Mouse (Mus musculus) kidney, embryonic 15.5 days (tissue): ENCODE data around the gene Gm45837. TPM values are rescaled to one million over a fixed set of nuclear protein-coding genes. Genes with fewer than 3 reads are reported as not detected.

Experiments
- ATAC-seq: fragments of 200-750 bp; cut with Nextera tagmentation; replicated peaks from 2 replicates; pipeline ENCODE4 v1.8.0; 2017; ENCODE audit warnings: moderate TSS enrichment; ENCODE audit not compliant: low FRiP score
- H3K27ac ChIP-seq: fragments of 300-500 bp; sonication (generic); 2 replicates; pipeline ENCODE4 v1.5.1; 2015; ENCODE audit warnings: mild to moderate bottlenecking, inconsistent platforms
- H3K27me3 ChIP-seq: fragments of 300-500 bp; sonication (generic); 2 replicates; pipeline ENCODE4 v1.6.1; 2015; ENCODE audit warnings: inconsistent platforms
- H3K36me3 ChIP-seq: fragments of 300-500 bp; sonication (generic); 2 replicates; pipeline ENCODE4 v1.6.1; 2015; ENCODE audit warnings: inconsistent platforms
- H3K4me1 ChIP-seq: fragments of 300-500 bp; sonication (generic); 2 replicates; pipeline ENCODE4 v1.6.1; 2015; ENCODE audit warnings: inconsistent platforms
- H3K4me2 ChIP-seq: fragments of 300-500 bp; sonication (generic); 2 replicates; pipeline ENCODE4 v1.6.1; 2015; ENCODE audit warnings: moderate library complexity, mild to moderate bottlenecking, inconsistent platforms
- H3K4me3 ChIP-seq: fragments of 300-500 bp; sonication (generic); replicated peaks from 2 replicates; pipeline ENCODE4 v1.5.1; 2015; ENCODE audit warnings: mild to moderate bottlenecking, inconsistent platforms
- H3K9ac ChIP-seq: fragments of 300-500 bp; sonication (generic); 2 replicates; pipeline ENCODE4 v1.6.1; 2015; ENCODE audit warnings: mild to moderate bottlenecking, inconsistent platforms
- H3K9me3 ChIP-seq: fragments of 300-500 bp; sonication (generic); replicated peaks from 2 replicates; pipeline ENCODE4 v1.6.1; 2016; ENCODE audit warnings: inconsistent platforms
- WGBS: fragments of 180-500 bp; shearing (Covaris S2); methylation state at CpG from one replicate; pipeline ENCODE4 v1.1.7; 2015; ENCODE audit warnings: mixed read lengths; 5-methylcytosine and 5-hydroxymethylcytosine counted together
- polyA plus RNA-seq: library from polyadenylated mRNA; unstranded; fragments of >200 nt; fragmentation: Nextera tagmentation; extraction: Ambion mirVana; gene quantifications from 2 replicates; pipeline ENCODE4 v1.2.1, GENCODE M21; 2015

Gm45837 gene
- polyA plus RNA-seq, 1 experiment from 2014 or later = 0.21 TPM

DNA sequence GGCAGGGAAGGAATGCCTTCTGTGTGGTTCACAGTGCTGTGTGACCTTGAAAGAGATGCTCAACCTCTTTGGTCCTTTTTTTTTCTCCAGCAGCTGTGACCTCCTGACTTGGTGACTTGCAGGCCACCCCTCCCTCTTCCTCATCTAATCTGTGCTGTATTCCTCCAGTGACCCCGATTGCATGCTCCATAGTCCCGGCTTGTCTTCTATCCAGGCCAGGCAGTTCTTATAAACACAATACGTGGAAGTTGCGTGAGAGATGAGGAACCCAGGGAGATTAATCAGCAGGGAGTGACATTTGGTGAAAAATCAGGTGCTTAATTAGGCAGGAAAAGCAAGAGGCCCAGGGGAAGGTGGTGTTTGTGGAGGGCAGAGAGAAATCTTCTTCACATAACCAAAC lies 80.3 kb downstream of the Gm45837 start:
- Histone ChIP-seq H3K27ac (no peak overlapping the region), H3K4me1 (no peaks in the 10 kb centered on the region), H3K36me3 (no peaks in the 10 kb centered on the region), H3K4me3 (no peak overlapping the region), H3K9ac (no peak overlapping the region), H3K27me3 (no peaks in the 10 kb centered on the region), H3K4me2 (no peak overlapping the region), H3K9me3 (no peaks in the 10 kb centered on the region)
- no peak for ATAC-seq
- WGBS = 33% methylated on average over 4 of the region's 4 CpGs

- no peaks in the 10 kb centered on the region for H3K36me3 ChIP-seq
- H3K4me2 ChIP-seq = no peak overlapping the region
- WGBS = 81% methylated on average over 3 of the region's 3 CpGs
- ATAC-seq = no peak
- no peak overlapping the region for H3K27ac ChIP-seq
- no peaks in the 10 kb centered on the region for H3K4me1 ChIP-seq
- no peaks in the 10 kb centered on the region for H3K9me3 ChIP-seq
- H3K27me3 ChIP-seq = peaks cover 8% of the 10 kb centered on the region
- H3K4me3 ChIP-seq = no peak overlapping the region
- no peak overlapping the region for H3K9ac ChIP-seq
Measured at GRCm38 (mm10) chr7:101498385-101498784, 87.7 kb downstream of the Gm45837 start.

DNA sequence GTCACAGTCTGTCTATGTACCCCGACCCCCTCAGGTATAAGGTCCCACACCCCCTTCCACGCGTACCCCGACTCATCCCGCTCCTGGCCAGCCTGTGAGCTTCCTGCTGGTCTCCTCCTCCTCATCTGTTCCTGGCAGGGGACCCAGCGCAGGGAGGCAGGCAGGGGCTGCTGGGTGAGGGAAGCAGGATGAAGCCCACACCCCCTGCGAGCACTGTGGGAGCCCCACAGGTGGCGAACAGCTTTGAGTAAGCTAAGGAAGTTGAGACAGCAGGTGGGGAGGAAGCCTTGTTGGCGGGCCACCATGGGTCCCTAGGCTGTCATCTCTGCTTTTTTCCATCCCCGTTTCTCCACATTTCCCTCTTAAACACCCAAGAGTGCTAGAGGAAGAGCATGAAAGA lies 88.6 kb downstream of the Gm45837 start:
- no peak for ATAC-seq
- H3K4me2 ChIP-seq = no peak overlapping the region
- H3K4me3 ChIP-seq = no peak overlapping the region
- peaks cover 16% of the 10 kb centered on the region for H3K27me3 ChIP-seq
- 52% methylated on average over 10 of the region's 10 CpGs for WGBS
- peaks cover 4% of the 10 kb centered on the region for H3K4me1 ChIP-seq
- H3K36me3 ChIP-seq = no peaks in the 10 kb centered on the region
- H3K9me3 ChIP-seq = no peaks in the 10 kb centered on the region
- no peak overlapping the region for H3K9ac ChIP-seq
- H3K27ac ChIP-seq = no peak overlapping the region

GRCm38 (mm10) chr7:101499701-101500100 lies 89.0 kb downstream of the Gm45837 start:
- Histone ChIP-seq H3K4me1 (peaks cover 8% of the 10 kb centered on the region), H3K4me3 (no peak overlapping the region), H3K27me3 (peaks cover 16% of the 10 kb centered on the region), H3K27ac (no peak overlapping the region), H3K9ac (no peak overlapping the region), H3K36me3 (no peaks in the 10 kb centered on the region), H3K9me3 (no peaks in the 10 kb centered on the region), H3K4me2 (no peak overlapping the region)
- WGBS = 65% methylated on average over 9 of the region's 9 CpGs
- ATAC-seq = no peak

DNA sequence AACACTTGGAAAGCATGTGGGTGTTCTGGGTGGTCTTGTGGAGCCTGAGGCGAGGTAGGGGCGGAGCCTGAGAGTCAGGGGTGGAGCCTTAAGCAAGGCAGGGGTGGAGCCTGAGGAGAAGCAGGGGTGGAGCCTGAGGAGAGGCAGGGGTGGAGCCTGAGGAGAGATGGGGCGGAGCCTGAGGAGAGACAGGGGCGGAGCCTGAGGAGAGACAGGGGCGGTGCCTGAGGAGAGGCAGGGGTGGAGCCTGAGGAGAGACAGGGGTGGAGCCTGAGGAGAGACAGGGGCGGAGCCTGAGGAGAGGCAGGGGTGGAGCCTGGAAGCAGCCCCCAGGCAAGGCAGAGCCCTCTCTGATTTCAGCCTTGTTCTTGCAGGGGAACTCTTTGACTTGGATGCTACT lies 90.5 kb downstream of the Gm45837 start:
- WGBS = 80% methylated on average over 5 of the region's 6 CpGs
- no peak overlapping the region for H3K27ac ChIP-seq
- peaks cover 27% of the 10 kb centered on the region for H3K27me3 ChIP-seq
- ATAC-seq = no peak
- H3K4me3 ChIP-seq = no peak overlapping the region
- H3K4me2 ChIP-seq = no peak overlapping the region
- peaks cover 11% of the 10 kb centered on the region for H3K4me1 ChIP-seq
- H3K9me3 ChIP-seq = no peaks in the 10 kb centered on the region
- no peaks in the 10 kb centered on the region for H3K36me3 ChIP-seq
- H3K9ac ChIP-seq = no peak overlapping the region

DNA sequence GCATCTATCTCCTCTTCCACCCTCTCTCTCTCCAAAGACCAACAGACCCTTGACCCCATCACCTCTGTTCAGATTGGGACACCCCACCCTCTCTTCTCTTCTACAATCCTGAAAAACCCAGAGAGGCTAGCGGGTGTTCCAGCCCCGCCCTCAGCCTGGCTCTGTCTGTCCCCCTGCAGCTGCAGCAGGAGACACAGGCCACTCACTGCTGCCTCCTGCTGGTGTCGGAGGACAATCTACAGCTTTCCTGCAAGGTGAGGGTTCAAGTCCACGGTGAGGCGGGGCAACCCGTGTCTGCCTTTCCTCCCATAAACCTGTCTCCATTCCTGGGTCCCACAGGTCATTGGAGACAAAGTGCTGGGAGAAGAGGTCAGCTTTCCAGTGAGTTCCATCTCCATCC lies 91.0 kb downstream of the Gm45837 start:
- 74% methylated on average over 6 of the region's 6 CpGs for WGBS
- H3K27ac ChIP-seq = no peak overlapping the region

DNA sequence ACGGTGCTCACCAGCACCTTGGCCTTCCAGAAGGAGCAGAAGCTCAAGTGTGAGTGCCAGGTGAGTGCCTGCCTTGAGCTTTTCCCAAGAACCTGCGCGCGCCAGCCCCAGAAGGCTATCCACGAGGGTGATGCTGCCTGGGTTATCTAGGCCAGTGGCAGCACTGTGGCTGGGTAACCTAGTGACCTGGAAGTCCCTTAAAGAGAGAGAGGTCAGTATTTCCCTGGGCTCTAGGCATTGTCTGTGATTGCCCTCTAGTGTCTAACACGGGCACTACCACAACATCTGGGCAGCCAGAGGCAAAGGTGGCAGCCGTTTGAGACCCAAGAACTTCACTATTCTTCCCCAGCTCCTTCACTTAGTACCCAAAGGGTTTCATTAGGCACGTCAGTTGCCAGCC lies 92.7 kb downstream of the Gm45837 start:
- no peaks in the 10 kb centered on the region for H3K9me3 ChIP-seq
- no peak overlapping the region for H3K4me3 ChIP-seq
- no peak for ATAC-seq
- no peak overlapping the region for H3K27ac ChIP-seq
- peaks cover 26% of the 10 kb centered on the region for H3K27me3 ChIP-seq
- no peaks in the 10 kb centered on the region for H3K36me3 ChIP-seq
- H3K4me1 ChIP-seq = peaks cover 11% of the 10 kb centered on the region
- 22% methylated on average over 8 of the region's 8 CpGs for WGBS
- H3K4me2 ChIP-seq = no peak overlapping the region
- no peak overlapping the region for H3K9ac ChIP-seq

More for the DNA sequence above, 91.0 kb downstream of the Gm45837 start:
- no peak overlapping the region for H3K9ac ChIP-seq
- H3K4me1 ChIP-seq = peaks cover 11% of the 10 kb centered on the region
- no peak overlapping the region for H3K4me2 ChIP-seq
- H3K9me3 ChIP-seq = no peaks in the 10 kb centered on the region
- ATAC-seq = no peak
- H3K27me3 ChIP-seq = peaks cover 29% of the 10 kb centered on the region
- no peak overlapping the region for H3K4me3 ChIP-seq
- H3K36me3 ChIP-seq = no peaks in the 10 kb centered on the region

- ATAC-seq = no peak
- Histone ChIP-seq H3K4me1 (peaks cover 11% of the 10 kb centered on the region), H3K9me3 (no peaks in the 10 kb centered on the region), H3K27me3 (peaks cover 26% of the 10 kb centered on the region), H3K4me2 (no peak overlapping the region), H3K36me3 (no peaks in the 10 kb centered on the region), H3K9ac (no peak overlapping the region), H3K4me3 (no peak overlapping the region), H3K27ac (no peak overlapping the region)
- WGBS = 42% methylated on average over 7 of the region's 7 CpGs
Measured at GRCm38 (mm10) chr7:101503803-101504202, 93.1 kb downstream of the Gm45837 start.

GRCm38 (mm10) chr7:101504507-101504906 lies 93.8 kb downstream of the Gm45837 start:
- Histone ChIP-seq H3K27ac (no peak overlapping the region), H3K9ac (no peak overlapping the region), H3K4me2 (peak overlapping the region; percentile 64), H3K4me1 (peaks cover 11% of the 10 kb centered on the region), H3K4me3 (peak overlapping the region; percentile 33), H3K36me3 (no peaks in the 10 kb centered on the region), H3K27me3 (peaks cover 26% of the 10 kb centered on the region), H3K9me3 (no peaks in the 10 kb centered on the region)
- no peak for ATAC-seq
- WGBS = 10% methylated on average over 24 of the region's 24 CpGs

GRCm38 (mm10) chr7:101509212-101509611 lies 98.5 kb downstream of the Gm45837 start:
- Histone ChIP-seq H3K4me3 (no peak overlapping the region), H3K9ac (no peak overlapping the region), H3K36me3 (no peaks in the 10 kb centered on the region), H3K27me3 (peaks cover 13% of the 10 kb centered on the region), H3K4me1 (peaks cover 7% of the 10 kb centered on the region; the same call in 1 of the 2 replicates), H3K9me3 (no peaks in the 10 kb centered on the region), H3K4me2 (no peak overlapping the region), H3K27ac (no peak overlapping the region)
- WGBS = 62% methylated on average over 2 of the region's 2 CpGs
- ATAC-seq = no peak

- Histone ChIP-seq H3K4me3 (no peak overlapping the region), H3K9me3 (no peaks in the 10 kb centered on the region), H3K4me1 (no peaks in the 10 kb centered on the region), H3K36me3 (no peaks in the 10 kb centered on the region), H3K27ac (no peak overlapping the region), H3K4me2 (no peak overlapping the region), H3K9ac (no peak overlapping the region), H3K27me3 (no peaks in the 10 kb centered on the region)
- WGBS = 79% methylated on average over 7 of the region's 7 CpGs
- no peak for ATAC-seq
Measured at GRCm38 (mm10) chr7:101513655-101514054, 103.0 kb downstream of the Gm45837 start.

DNA sequence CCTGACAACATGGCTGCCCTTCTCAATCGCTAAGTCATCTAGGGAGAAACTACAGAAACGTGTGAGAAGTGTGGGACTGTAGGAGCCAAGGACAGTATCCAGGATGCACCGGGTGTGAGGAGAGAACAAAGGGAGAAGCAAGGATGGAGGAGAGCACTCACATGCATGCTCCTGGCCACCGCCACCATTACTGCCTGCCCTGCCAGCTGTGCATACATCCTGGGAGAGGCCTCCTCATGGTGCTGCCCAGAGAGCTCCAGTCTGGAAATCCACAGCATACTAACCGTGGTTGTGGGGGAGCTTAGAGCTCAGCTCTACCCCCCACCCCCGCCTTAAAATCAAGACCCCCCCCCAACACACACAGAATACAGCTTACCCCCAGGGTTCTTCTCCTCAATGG lies 104.1 kb downstream of the Gm45837 start:
- no peak for ATAC-seq
- Histone ChIP-seq H3K4me2 (no peak overlapping the region), H3K4me3 (no peak overlapping the region), H3K9me3 (no peaks in the 10 kb centered on the region), H3K36me3 (no peaks in the 10 kb centered on the region), H3K4me1 (no peaks in the 10 kb centered on the region), H3K27me3 (no peaks in the 10 kb centered on the region), H3K27ac (no peak overlapping the region), H3K9ac (no peak overlapping the region)
- 81% methylated on average over 6 of the region's 6 CpGs for WGBS

DNA sequence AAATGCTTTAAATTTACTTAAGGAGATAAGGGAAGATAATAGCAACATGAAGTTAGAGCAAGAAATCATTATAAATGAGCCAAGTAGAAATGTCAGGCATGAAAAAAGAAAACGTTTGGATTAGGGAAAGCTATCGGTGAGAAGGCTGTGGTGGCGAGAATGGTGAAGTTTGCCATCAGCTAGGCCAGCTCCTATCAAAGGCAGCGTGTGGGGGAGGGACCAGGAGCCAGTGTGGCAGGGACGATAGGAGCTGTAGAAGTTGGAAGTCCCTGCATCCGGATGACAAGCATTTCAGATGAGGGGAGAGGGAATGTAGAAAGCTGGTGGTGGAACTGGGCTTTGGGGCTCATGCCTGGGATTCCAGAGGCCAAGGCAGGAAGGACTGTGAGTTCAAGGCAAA lies 104.6 kb downstream of the Gm45837 start:
- ATAC-seq = no peak
- WGBS = 43% methylated on average over 6 of the region's 6 CpGs
- no peaks in the 10 kb centered on the region for H3K4me1 ChIP-seq

More for the DNA sequence above, 104.6 kb downstream of the Gm45837 start:
- Histone ChIP-seq H3K9ac (no peak overlapping the region), H3K9me3 (no peaks in the 10 kb centered on the region), H3K4me3 (no peak overlapping the region), H3K36me3 (no peaks in the 10 kb centered on the region), H3K27ac (no peak overlapping the region), H3K27me3 (no peaks in the 10 kb centered on the region), H3K4me2 (no peak overlapping the region)
